Mouse (Mus musculus) intestine, postnatal 0 days (tissue): ENCODE results near the gene Lrrc4. TPM values are rescaled to one million over a fixed set of nuclear protein-coding genes. Genes with fewer than 3 reads are reported as not detected.

ENCODE experiments used
- ATAC-seq: fragments of 200-750 bp; cut with Nextera tagmentation; 2 replicates; pipeline ENCODE4 v1.8.0; 2017; ENCODE audit warnings: mild to moderate bottlenecking, moderate TSS enrichment, moderate library complexity
- H3K27ac ChIP-seq: fragments of 300-500 bp; sonication (generic); 2 replicates; pipeline ENCODE4 v1.5.1; 2014; ENCODE audit warnings: mild to moderate bottlenecking, low read depth, low read length, moderate library complexity
- H3K27me3 ChIP-seq: fragments of 300-500 bp; sonication (generic); replicated peaks from 2 replicates; pipeline ENCODE4 v1.6.1; 2014; ENCODE audit warnings: low read length, mixed read lengths; ENCODE audit not compliant: control insufficient read depth, insufficient read depth
- H3K36me3 ChIP-seq: fragments of 300-500 bp; sonication (generic); 2 replicates; pipeline ENCODE4 v1.6.1; 2014; ENCODE audit warnings: mild to moderate bottlenecking, moderate library complexity; ENCODE audit not compliant: control insufficient read depth, insufficient read depth
- H3K4me1 ChIP-seq: fragments of 300-500 bp; sonication (generic); replicated peaks from 2 replicates; pipeline ENCODE4 v1.6.1; 2014; ENCODE audit warnings: antibody characterized with exemption, low read length, mixed read lengths; ENCODE audit not compliant: control insufficient read depth, insufficient read depth
- H3K4me2 ChIP-seq: fragments of 300-500 bp; sonication (generic); replicated peaks from 2 replicates; pipeline ENCODE4 v1.6.1; 2014; ENCODE audit warnings: low read depth, mild to moderate bottlenecking, moderate library complexity
- H3K4me3 ChIP-seq: fragments of 300-500 bp; sonication (generic); 2 replicates; pipeline ENCODE4 v1.5.1; 2014; ENCODE audit warnings: low read depth, low read length
- H3K9ac ChIP-seq: fragments of 300-500 bp; sonication (generic); 2 replicates; pipeline ENCODE4 v1.6.1; 2014; ENCODE audit warnings: mild to moderate bottlenecking, low read depth, low read length
- H3K9me3 ChIP-seq: fragments of 300-500 bp; sonication (generic); 2 replicates; pipeline ENCODE4 v1.6.1; 2016; ENCODE audit warnings: mixed run types; ENCODE audit not compliant: control insufficient read depth
- CTCF ChIP-seq: sonication (generic); IDR thresholded peaks from 2 replicates; pipeline ENCODE4 v1.5.1; 2016; ENCODE audit warnings: low read depth, mild to moderate bottlenecking, control low read depth, antibody characterized with exemption, moderate library complexity
- WGBS: fragments of 180-500 bp; shearing (Covaris S2); extraction: QIAGEN DNeasy Blood & Tissue Kit; methylation state at CpG from one replicate; pipeline ENCODE4 v1.1.7; 2014; 5-methylcytosine and 5-hydroxymethylcytosine counted together
- polyA plus RNA-seq: library from polyadenylated mRNA; unstranded; fragments of >200 nt; fragmentation: Nextera tagmentation; extraction: Ambion mirVana; gene quantifications from 2 replicates; pipeline ENCODE4 v1.2.1, GENCODE M21; 2015

The Lrrc4 gene
- polyA plus RNA-seq, 1 experiment from 2014 or later: 3.2 TPM

GRCm38 (mm10) chr6:28615966-28616365 lies 215.6 kb downstream of the Lrrc4 start:
- Histone ChIP-seq H3K4me3 (no peak overlapping the region), H3K27ac (no peak overlapping the region), H3K36me3 (no peaks in the 10 kb centered on the region), H3K9me3 (no peaks in the 10 kb centered on the region), H3K4me1 (peaks cover 5% of the 10 kb centered on the region), H3K4me2 (no peak overlapping the region), H3K27me3 (no peaks in the 10 kb centered on the region), H3K9ac (no peak overlapping the region)
- no peak for TF ChIP-seq CTCF
- no peak for ATAC-seq
- 78% methylated on average over 3 of the region's 3 CpGs for WGBS

DNA sequence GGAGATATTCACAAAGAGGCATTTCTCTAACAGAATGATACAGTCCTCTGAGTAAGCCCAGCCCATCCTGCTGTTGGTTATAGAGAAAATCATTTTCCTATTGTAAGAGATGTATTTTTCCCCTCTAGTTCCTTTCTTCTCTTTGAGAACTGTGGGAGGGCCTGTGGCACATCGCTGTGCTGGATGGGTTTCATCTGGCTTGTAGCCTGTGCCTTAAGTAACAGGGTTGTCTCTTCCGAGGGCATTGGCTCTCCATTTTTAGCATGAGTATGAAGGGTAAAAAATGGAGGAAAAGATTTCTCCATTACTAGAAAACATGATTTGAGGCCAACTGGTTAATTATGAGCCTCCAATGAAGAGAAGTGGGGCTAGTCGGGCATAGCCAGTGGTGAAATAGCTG lies 216.1 kb downstream of the Lrrc4 start:
- H3K9me3 ChIP-seq: no peaks in the 10 kb centered on the region
- 92% methylated on average over 3 of the region's 3 CpGs for WGBS

GRCm38 (mm10) chr6:28614856-28615255 lies 216.7 kb downstream of the Lrrc4 start:
- ATAC-seq: no peak
- no peak for TF ChIP-seq CTCF
- no peak overlapping the region for H3K27ac ChIP-seq

More for the DNA sequence above, 216.1 kb downstream of the Lrrc4 start:
- H3K4me1 ChIP-seq: peaks cover 5% of the 10 kb centered on the region
- no peak for TF ChIP-seq CTCF
- no peak overlapping the region for H3K4me2 ChIP-seq
- H3K4me3 ChIP-seq: no peak overlapping the region
- no peak overlapping the region for H3K27ac ChIP-seq
- no peak for ATAC-seq
- no peaks in the 10 kb centered on the region for H3K36me3 ChIP-seq
- H3K9ac ChIP-seq: no peak overlapping the region
- no peaks in the 10 kb centered on the region for H3K27me3 ChIP-seq

GRCm38 (mm10) chr6:28613441-28613840 lies 218.1 kb downstream of the Lrrc4 start:
- 65% methylated on average over 4 of the region's 4 CpGs for WGBS
- Histone ChIP-seq H3K9ac (no peak overlapping the region), H3K27ac (no peak overlapping the region), H3K4me2 (no peak overlapping the region), H3K4me3 (no peak overlapping the region), H3K27me3 (no peaks in the 10 kb centered on the region), H3K4me1 (no peaks in the 10 kb centered on the region; the same call in 1 of the 2 replicates), H3K9me3 (no peaks in the 10 kb centered on the region), H3K36me3 (no peaks in the 10 kb centered on the region)
- TF ChIP-seq CTCF: no peak
- ATAC-seq: no peak

More at GRCm38 (mm10) chr6:28614856-28615255, 216.7 kb downstream of the Lrrc4 start:
- H3K4me3 ChIP-seq: no peak overlapping the region
- no peak overlapping the region for H3K9ac ChIP-seq
- H3K27me3 ChIP-seq: no peaks in the 10 kb centered on the region
- H3K4me1 ChIP-seq: peaks cover 5% of the 10 kb centered on the region
- no peaks in the 10 kb centered on the region for H3K36me3 ChIP-seq
- H3K4me2 ChIP-seq: no peak overlapping the region
- WGBS: 96% methylated on average over 4 of the region's 4 CpGs
- H3K9me3 ChIP-seq: no peaks in the 10 kb centered on the region

Other genes starting within 250 kb of the Lrrc4 start
- not detected in 2 replicates for gene Lep, start 228.5 kb upstream of the Lrrc4 start, polyA plus RNA-seq